Mouse (Mus musculus): ENCODE results near the gene Plxna2. TPM values are rescaled to one million over a fixed set of nuclear protein-coding genes. Genes with fewer than 3 reads are reported as not detected.

Plxna2 gene
- polyA plus RNA-seq, 1 experiment, result 4.0 TPM

GRCm38 (mm10) chr1:194626109-194626508 lies 8.1 kb downstream of the Plxna2 start:
- WGBS, result 9% methylated on average over 2 of the region's 2 CpGs
- no peaks in the 10 kb centered on the region for H3K4me1 ChIP-seq (replicated peaks; ENCODE audit: control insufficient read depth, insufficient read depth, low read length)
- no peaks in the 10 kb centered on the region for H3K27me3 ChIP-seq (ENCODE audit: control insufficient read depth, insufficient read depth, low read length)
- no peak overlapping the region for H3K4me3 ChIP-seq (ENCODE audit: control insufficient read depth, insufficient read depth, low read length)
- no peak for TF ChIP-seq POLR2A (IDR thresholded peaks at IDR 0.05; ENCODE audit: control insufficient read depth, extremely low read depth, insufficient read depth, low read length, poor library complexity)
- no peak for TF ChIP-seq CTCF (IDR thresholded peaks at IDR 0.05; ENCODE audit: borderline replicate concordance, control insufficient read depth, extremely low read depth, insufficient read depth, low read length, poor library complexity)
- no peak for DNase-seq
- H3K36me3 ChIP-seq (ENCODE audit: control insufficient read depth, insufficient read depth, low read length), result no peaks in the 10 kb centered on the region
- H3K27ac ChIP-seq (ENCODE audit: control insufficient read depth, insufficient read depth, low read length), result no peak overlapping the region

GRCm38 (mm10) chr1:194627286-194627685 lies 9.3 kb downstream of the Plxna2 start:
- H3K36me3 ChIP-seq (ENCODE audit: control insufficient read depth, insufficient read depth, low read length), result no peaks in the 10 kb centered on the region
- no peaks in the 10 kb centered on the region for H3K4me1 ChIP-seq (replicated peaks; ENCODE audit: control insufficient read depth, insufficient read depth, low read length)
- H3K27me3 ChIP-seq (ENCODE audit: control insufficient read depth, insufficient read depth, low read length), result no peaks in the 10 kb centered on the region
- no peak overlapping the region for H3K4me3 ChIP-seq (ENCODE audit: control insufficient read depth, insufficient read depth, low read length)
- no peak for TF ChIP-seq POLR2A (IDR thresholded peaks at IDR 0.05; ENCODE audit: control insufficient read depth, extremely low read depth, insufficient read depth, low read length, poor library complexity)
- no peak for TF ChIP-seq CTCF (IDR thresholded peaks at IDR 0.05; ENCODE audit: borderline replicate concordance, control insufficient read depth, extremely low read depth, insufficient read depth, low read length, poor library complexity)
- DNase-seq, result no peak
- H3K27ac ChIP-seq (ENCODE audit: control insufficient read depth, insufficient read depth, low read length), result no peak overlapping the region; the same call in 1 of the 2 replicates

- H3K36me3 ChIP-seq (ENCODE audit: control insufficient read depth, insufficient read depth, low read length), result no peaks in the 10 kb centered on the region
- no peaks in the 10 kb centered on the region for H3K27me3 ChIP-seq (ENCODE audit: control insufficient read depth, insufficient read depth, low read length)
- TF ChIP-seq CTCF (IDR thresholded peaks at IDR 0.05; ENCODE audit: borderline replicate concordance, control insufficient read depth, extremely low read depth, insufficient read depth, low read length, poor library complexity) (no peak), POLR2A (IDR thresholded peaks at IDR 0.05; ENCODE audit: control insufficient read depth, extremely low read depth, insufficient read depth, low read length, poor library complexity) (no peak)
- H3K4me3 ChIP-seq (ENCODE audit: control insufficient read depth, insufficient read depth, low read length), result no peak overlapping the region
- WGBS, result 93% methylated on average over 2 of the region's 2 CpGs
- no peak overlapping the region for H3K27ac ChIP-seq (ENCODE audit: control insufficient read depth, insufficient read depth, low read length)
- no peaks in the 10 kb centered on the region for H3K4me1 ChIP-seq (replicated peaks; ENCODE audit: control insufficient read depth, insufficient read depth, low read length)
- no peak for DNase-seq
Measured at GRCm38 (mm10) chr1:194629135-194629689, 11.2 kb downstream of the Plxna2 start.

- Histone ChIP-seq H3K36me3 (ENCODE audit: control insufficient read depth, insufficient read depth, low read length) (no peaks in the 10 kb centered on the region), H3K4me3 (ENCODE audit: control insufficient read depth, insufficient read depth, low read length) (no peak overlapping the region)
- 81% methylated on average over 1 of the region's 1 CpGs for WGBS
Measured at GRCm38 (mm10) chr1:194630498-194631056, 12.6 kb downstream of the Plxna2 start.

GRCm38 (mm10) chr1:194631574-194631973 lies 13.6 kb downstream of the Plxna2 start:
- TF ChIP-seq POLR2A (IDR thresholded peaks at IDR 0.05; ENCODE audit: control insufficient read depth, extremely low read depth, insufficient read depth, low read length, poor library complexity) (no peak), CTCF (IDR thresholded peaks at IDR 0.05; ENCODE audit: borderline replicate concordance, control insufficient read depth, extremely low read depth, insufficient read depth, low read length, poor library complexity) (no peak)

More at GRCm38 (mm10) chr1:194630498-194631056, 12.6 kb downstream of the Plxna2 start:
- Histone ChIP-seq H3K27ac (ENCODE audit: control insufficient read depth, insufficient read depth, low read length) (no peak overlapping the region), H3K4me1 (replicated peaks; ENCODE audit: control insufficient read depth, insufficient read depth, low read length) (no peaks in the 10 kb centered on the region), H3K27me3 (ENCODE audit: control insufficient read depth, insufficient read depth, low read length) (no peaks in the 10 kb centered on the region)
- DNase-seq, result no peak
- TF ChIP-seq CTCF (IDR thresholded peaks at IDR 0.05; ENCODE audit: borderline replicate concordance, control insufficient read depth, extremely low read depth, insufficient read depth, low read length, poor library complexity) (no peak), POLR2A (IDR thresholded peaks at IDR 0.05; ENCODE audit: control insufficient read depth, extremely low read depth, insufficient read depth, low read length, poor library complexity) (no peak)

GRCm38 (mm10) chr1:194632029-194632428 lies 14.0 kb downstream of the Plxna2 start:
- Histone ChIP-seq H3K4me3 (ENCODE audit: control insufficient read depth, insufficient read depth, low read length) (no peak overlapping the region), H3K4me1 (replicated peaks; ENCODE audit: control insufficient read depth, insufficient read depth, low read length) (no peaks in the 10 kb centered on the region), H3K36me3 (ENCODE audit: control insufficient read depth, insufficient read depth, low read length) (no peaks in the 10 kb centered on the region), H3K27me3 (ENCODE audit: control insufficient read depth, insufficient read depth, low read length) (no peaks in the 10 kb centered on the region), H3K27ac (ENCODE audit: control insufficient read depth, insufficient read depth, low read length) (no peak overlapping the region)
- 82% methylated on average over 1 of the region's 1 CpGs for WGBS
- DNase-seq, result no peak
- no peak for TF ChIP-seq POLR2A (IDR thresholded peaks at IDR 0.05; ENCODE audit: control insufficient read depth, extremely low read depth, insufficient read depth, low read length, poor library complexity)
- no peak for TF ChIP-seq CTCF (IDR thresholded peaks at IDR 0.05; ENCODE audit: borderline replicate concordance, control insufficient read depth, extremely low read depth, insufficient read depth, low read length, poor library complexity)

More at GRCm38 (mm10) chr1:194631574-194631973, 13.6 kb downstream of the Plxna2 start:
- Histone ChIP-seq H3K36me3 (ENCODE audit: control insufficient read depth, insufficient read depth, low read length) (no peaks in the 10 kb centered on the region), H3K27me3 (ENCODE audit: control insufficient read depth, insufficient read depth, low read length) (no peaks in the 10 kb centered on the region), H3K4me3 (ENCODE audit: control insufficient read depth, insufficient read depth, low read length) (no peak overlapping the region), H3K4me1 (replicated peaks; ENCODE audit: control insufficient read depth, insufficient read depth, low read length) (no peaks in the 10 kb centered on the region), H3K27ac (ENCODE audit: control insufficient read depth, insufficient read depth, low read length) (no peak overlapping the region)
- DNase-seq, result no peak
- WGBS, result 89% methylated on average over 1 of the region's 1 CpGs
